Mouse (Mus musculus) limb, embryonic 14.5 days (tissue): Measurements from ENCODE around the gene Pus10. TPM values are rescaled to one million over a fixed set of nuclear protein-coding genes. Genes with fewer than 3 reads are reported as not detected.

Source experiments
- ATAC-seq: fragments of 200-750 bp; cut with Nextera tagmentation; 2 replicates; pipeline ENCODE4 v1.8.0; 2017; ENCODE audit warnings: low read depth, moderate number of reproducible peaks, moderate TSS enrichment; ENCODE audit not compliant: low FRiP score
- DNase-seq: peaks from one replicate; pipeline ENCODE4 v3.0.0-alpha.2; 2015; ENCODE audit warnings: low spot score
- H3K27ac ChIP-seq: fragments of 300-500 bp; sonication (generic); replicated peaks from 2 replicates; pipeline ENCODE4 v1.5.1; 2014; ENCODE audit warnings: low read depth, mild to moderate bottlenecking, low read length, moderate library complexity, mixed read lengths
- H3K27me3 ChIP-seq: fragments of 300-500 bp; sonication (generic); 2 replicates; pipeline ENCODE4 v1.6.1; 2014; ENCODE audit warnings: low read length, mixed read lengths; ENCODE audit not compliant: control insufficient read depth, insufficient read depth
- H3K36me3 ChIP-seq: fragments of 300-500 bp; sonication (generic); 2 replicates; pipeline ENCODE4 v1.6.1; 2014; ENCODE audit warnings: mild to moderate bottlenecking, low read length, moderate library complexity, mixed read lengths; ENCODE audit not compliant: control insufficient read depth, insufficient read depth
- H3K4me1 ChIP-seq: fragments of 300-500 bp; sonication (generic); 2 replicates; pipeline ENCODE4 v1.6.1; 2014; ENCODE audit warnings: antibody characterized with exemption, low read length, mixed read lengths; ENCODE audit not compliant: control insufficient read depth, insufficient read depth
- H3K4me2 ChIP-seq: fragments of 300-500 bp; sonication (generic); replicated peaks from 2 replicates; pipeline ENCODE4 v1.6.1; 2014; ENCODE audit warnings: low read depth, mild to moderate bottlenecking, low read length, moderate library complexity; ENCODE audit not compliant: severe bottlenecking
- H3K4me3 ChIP-seq: fragments of 300-500 bp; sonication (generic); replicated peaks from 2 replicates; pipeline ENCODE4 v1.5.1; 2014; ENCODE audit warnings: low read length
- H3K9ac ChIP-seq: fragments of 300-500 bp; sonication (generic); 2 replicates; pipeline ENCODE4 v1.6.1; 2014; ENCODE audit warnings: mild to moderate bottlenecking, low read depth, low read length, moderate library complexity; ENCODE audit not compliant: severe bottlenecking
- H3K9me3 ChIP-seq: fragments of 300-500 bp; sonication (generic); 2 replicates; pipeline ENCODE4 v1.6.1; 2016; ENCODE audit warnings: low read length; ENCODE audit not compliant: control insufficient read depth
- POLR2A ChIP-seq: fragments of 200-500 bp; IDR thresholded peaks from 2 replicates; pipeline ENCODE4 v1.8.0; 2012; ENCODE audit warnings: inconsistent platforms, mild to moderate bottlenecking, moderate library complexity, borderline replicate concordance; ENCODE audit not compliant: insufficient read depth, insufficient read length; ENCODE audit errors: extremely low read depth
- WGBS: fragments of 180-500 bp; shearing (Covaris S2); extraction: QIAGEN DNeasy Blood & Tissue Kit; methylation state at CpG from one replicate; pipeline ENCODE4 v1.1.7; 2014; 5-methylcytosine and 5-hydroxymethylcytosine counted together
- polyA plus RNA-seq, 2 experiments: library from polyadenylated mRNA; depleted of rRNA in 1 of 2; stranded (reverse) in 1 of 2; unstranded in 1 of 2; fragments of >200 nt; fragmentation: Nextera tagmentation in 1 of 2; extraction: Ambion mirVana in 1 of 2; gene quantifications; 2 replicates each; pipeline versions ENCODE4 v1.2.1 to v1.2.3; 2012 to 2014

The Pus10 gene
- polyA plus RNA-seq, 2 experiments: 14.4 to 23.5 TPM

DNA sequence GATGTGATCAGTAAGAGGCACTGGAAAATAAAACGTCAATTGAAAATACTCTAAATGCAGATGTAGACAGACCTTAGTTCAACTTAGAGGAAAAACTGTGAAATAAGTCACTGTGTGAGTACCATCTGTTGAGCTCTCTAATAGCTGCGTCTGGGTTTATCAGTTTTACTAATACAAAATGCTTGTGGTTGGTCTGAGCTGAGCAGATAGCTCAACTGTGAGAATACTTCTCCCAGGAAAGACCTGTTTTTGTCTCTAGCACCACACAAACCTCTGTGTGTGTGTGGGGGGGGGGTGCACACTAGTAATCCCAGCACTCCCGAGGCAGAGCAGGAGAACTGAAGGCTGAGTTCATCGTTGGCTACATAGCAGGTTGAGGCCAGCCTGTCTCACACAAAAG, 75.4 kb downstream of the Pus10 start:
- no peak for TF ChIP-seq POLR2A
- Histone ChIP-seq H3K9ac (no peak overlapping the region), H3K9me3 (no peaks in the 10 kb centered on the region), H3K4me2 (no peak overlapping the region), H3K36me3 (peaks cover 7% of the 10 kb centered on the region; the same call in 1 of the 2 replicates), H3K4me3 (no peak overlapping the region), H3K27me3 (no peaks in the 10 kb centered on the region), H3K27ac (no peak overlapping the region), H3K4me1 (no peaks in the 10 kb centered on the region)
- 70% methylated on average over 4 of the region's 4 CpGs for WGBS
- DNase-seq: no peak
- no peak for ATAC-seq

DNA sequence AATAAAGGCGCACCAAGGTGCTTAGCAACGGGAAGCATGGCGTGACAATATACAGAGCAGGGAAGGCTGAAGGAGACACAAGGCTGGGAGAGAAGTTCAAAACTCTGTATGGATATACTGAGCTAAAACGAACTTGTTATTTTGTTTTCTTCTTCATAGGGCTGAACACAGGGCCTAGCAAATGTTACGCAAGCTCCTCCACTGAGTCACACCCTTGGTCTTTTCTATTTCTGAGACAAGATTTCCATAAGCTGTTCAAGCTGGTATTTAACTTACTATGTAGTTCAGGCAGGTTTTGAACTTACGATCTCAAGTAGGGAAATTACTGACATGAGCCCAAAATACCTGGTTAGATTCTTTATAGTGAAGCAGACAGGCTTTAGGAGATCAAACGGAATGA, 75.9 kb downstream of the Pus10 start:
- no peak for TF ChIP-seq POLR2A
- WGBS: 90% methylated on average over 7 of the region's 7 CpGs
- Histone ChIP-seq H3K27ac (no peak overlapping the region), H3K27me3 (no peaks in the 10 kb centered on the region), H3K9ac (no peak overlapping the region), H3K36me3 (peaks cover 7% of the 10 kb centered on the region; the same call in 1 of the 2 replicates), H3K4me3 (no peak overlapping the region), H3K4me1 (no peaks in the 10 kb centered on the region), H3K4me2 (no peak overlapping the region), H3K9me3 (no peaks in the 10 kb centered on the region)
- no peak for DNase-seq
- no peak for ATAC-seq

DNA sequence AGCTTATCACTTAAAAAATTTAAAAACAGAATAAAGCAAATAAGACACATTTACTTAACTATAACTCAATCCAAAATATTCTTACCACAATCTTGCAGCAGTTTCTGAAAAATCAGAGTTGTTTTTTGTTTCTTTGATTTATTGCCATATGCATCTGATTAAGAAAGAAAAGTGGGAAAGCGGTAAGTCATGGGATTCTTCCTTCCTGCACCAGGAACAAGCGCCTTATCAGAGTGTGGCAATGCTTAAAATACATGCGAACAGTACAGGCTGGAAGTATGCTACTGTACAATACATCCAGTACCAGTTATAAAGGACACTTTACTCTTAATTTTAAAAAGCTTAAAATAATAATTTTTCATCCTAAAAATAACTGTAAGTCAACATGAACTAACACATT, 78.9 kb downstream of the Pus10 start:
- Histone ChIP-seq H3K27ac (no peak overlapping the region), H3K4me3 (no peak overlapping the region), H3K36me3 (peaks cover 7% of the 10 kb centered on the region; the same call in 1 of the 2 replicates), H3K27me3 (no peaks in the 10 kb centered on the region), H3K9me3 (no peaks in the 10 kb centered on the region), H3K9ac (no peak overlapping the region), H3K4me1 (no peaks in the 10 kb centered on the region), H3K4me2 (no peak overlapping the region)
- WGBS: 78% methylated on average over 3 of the region's 3 CpGs
- ATAC-seq (no peak), DNase-seq (no peak)
- TF ChIP-seq POLR2A: no peak

DNA sequence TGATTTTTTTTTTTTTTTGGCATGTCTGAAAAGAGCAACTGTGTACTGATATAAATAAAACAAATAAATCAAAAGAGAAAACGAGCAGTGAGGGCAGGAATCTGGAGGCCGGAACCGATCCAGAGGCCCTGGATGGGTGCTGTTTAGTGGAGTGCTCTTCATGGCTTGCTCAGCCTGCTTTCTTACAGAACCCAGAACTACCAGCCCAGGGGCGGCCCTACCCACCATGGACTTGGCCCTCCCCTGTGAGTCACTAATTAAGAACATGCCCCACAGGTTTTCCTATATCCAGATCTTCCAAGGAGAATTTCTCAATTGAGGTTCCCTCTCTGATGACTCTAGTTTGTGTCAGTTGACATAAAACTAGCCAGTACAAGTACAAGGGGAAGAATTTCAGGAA, 80.6 kb downstream of the Pus10 start:
- DNase-seq (no peak), ATAC-seq (no peak)
- Histone ChIP-seq H3K4me3 (no peak overlapping the region), H3K9me3 (no peaks in the 10 kb centered on the region), H3K27me3 (no peaks in the 10 kb centered on the region), H3K4me2 (no peak overlapping the region), H3K27ac (no peak overlapping the region), H3K9ac (no peak overlapping the region), H3K36me3 (peaks cover 7% of the 10 kb centered on the region; the same call in 1 of the 2 replicates), H3K4me1 (no peaks in the 10 kb centered on the region)
- 58% methylated on average over 4 of the region's 4 CpGs for WGBS
- TF ChIP-seq POLR2A: no peak

DNA sequence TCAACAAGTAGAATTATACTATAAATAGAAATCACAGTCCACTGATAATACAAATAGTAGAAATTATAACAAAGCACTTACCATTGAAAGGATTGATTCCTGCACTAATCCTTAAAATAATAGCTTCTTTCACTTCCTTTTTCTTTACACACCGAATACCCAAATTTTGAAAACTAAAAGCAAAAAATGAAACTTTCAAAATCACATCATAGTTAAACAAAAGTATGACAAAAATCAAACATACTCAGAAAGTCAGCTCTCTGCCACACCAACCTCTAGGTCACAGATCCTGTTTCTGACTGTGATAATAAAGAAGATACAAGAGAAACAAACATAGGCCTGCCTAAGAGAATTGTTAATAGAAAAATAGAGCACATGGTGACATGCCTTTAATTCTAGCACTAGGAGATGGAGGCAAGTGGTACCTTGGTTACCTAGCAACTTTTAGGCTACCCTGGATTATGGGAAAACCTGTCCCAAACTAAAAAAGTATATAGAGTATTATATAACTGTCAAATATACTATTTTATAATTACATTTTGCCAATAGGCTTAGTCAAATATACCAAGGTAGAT, 87.7 kb downstream of the Pus10 start:
- no peaks in the 10 kb centered on the region for H3K36me3 ChIP-seq
- H3K27me3 ChIP-seq: no peaks in the 10 kb centered on the region
- no peak overlapping the region for H3K4me3 ChIP-seq
- H3K4me1 ChIP-seq: no peaks in the 10 kb centered on the region
- H3K4me2 ChIP-seq: no peak overlapping the region
- 91% methylated on average over 1 of the region's 1 CpGs for WGBS
- no peak overlapping the region for H3K27ac ChIP-seq
- no peak for TF ChIP-seq POLR2A
- DNase-seq: no peak
- no peak overlapping the region for H3K9ac ChIP-seq
- H3K9me3 ChIP-seq: no peaks in the 10 kb centered on the region
- no peak for ATAC-seq

DNA sequence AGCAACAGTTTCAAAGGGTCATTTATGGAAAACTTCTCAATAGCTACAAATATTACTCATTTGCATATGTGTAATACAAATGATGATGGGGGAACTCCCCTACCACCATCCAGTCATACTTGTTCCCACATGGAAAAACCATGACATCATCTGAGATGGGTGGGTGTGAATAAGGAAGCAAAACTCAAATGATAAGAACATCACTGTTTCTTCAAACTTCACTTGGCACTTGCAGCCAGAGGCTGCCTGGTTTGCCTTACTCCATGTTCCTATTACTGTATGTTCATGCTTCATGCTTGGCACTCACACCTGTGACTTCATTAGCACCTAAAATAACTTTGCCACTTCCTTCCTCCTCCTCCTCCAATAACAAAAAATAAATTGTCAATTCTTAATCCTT, 88.9 kb downstream of the Pus10 start:
- no peaks in the 10 kb centered on the region for H3K36me3 ChIP-seq
- no peak for TF ChIP-seq POLR2A
- H3K4me2 ChIP-seq: no peak overlapping the region
- H3K4me1 ChIP-seq: no peaks in the 10 kb centered on the region
- no peaks in the 10 kb centered on the region for H3K9me3 ChIP-seq
- H3K9ac ChIP-seq: no peak overlapping the region
- no peak for ATAC-seq
- no peak for DNase-seq
- no peaks in the 10 kb centered on the region for H3K27me3 ChIP-seq
- H3K4me3 ChIP-seq: no peak overlapping the region
- H3K27ac ChIP-seq: no peak overlapping the region
